8 mouse cellular contexts compared by ENCODE assay signal in genomic region chr5:136622721-136623542, GRCm38 (mm10). TPM values are rescaled to one million over a fixed set of nuclear protein-coding genes. Genes with fewer than 3 reads are reported as not detected.
DNase-seq lines count a peak whose midpoint lies in the region; ATAC-seq and TF ChIP-seq lines count a peak whose summit lies in the region.

No protein-coding gene starts in this region.

- no peak for TF ChIP-seq POLR2A in bone marrow macrophage, adult 2 months (IDR thresholded peaks at IDR 0.05; ENCODE audit: borderline replicate concordance, low read depth, low read length)
- no peak for TF ChIP-seq POLR2A in embryonic fibroblast, embryonic 13.5 days (IDR thresholded peaks at IDR 0.05; ENCODE audit: low read depth, low read length)

- H3K9ac ChIP-seq in heart, embryonic 12.5 days, result peak overlapping the region; percentile 66
- peak overlapping the region; percentile 56 for H3K9ac ChIP-seq in kidney, embryonic 16.5 days (replicated peaks; ENCODE audit: low read length)
- H3K9ac ChIP-seq in liver, embryonic 13.5 days, result peak overlapping the region; percentile 51
- H3K9ac ChIP-seq in stomach, embryonic 14.5 days (replicated peaks; ENCODE audit: low read depth, low read length), result no peak overlapping the region

- H3K4me2 ChIP-seq in heart, embryonic 12.5 days, result peak overlapping the region; percentile 90
- peak overlapping the region; percentile 90 for H3K4me2 ChIP-seq in kidney, embryonic 16.5 days (replicated peaks; ENCODE audit: low read depth, low read length)
- H3K4me2 ChIP-seq in liver, embryonic 13.5 days, result peak overlapping the region; percentile 74
- H3K4me2 ChIP-seq in stomach, embryonic 14.5 days (replicated peaks; ENCODE audit: low read depth, low read length), result peak overlapping the region; percentile 79

- peak; percentile 95 for TF ChIP-seq CTCF in bone marrow macrophage, adult 2 months (IDR thresholded peaks at IDR 0.05; ENCODE audit: low read depth, low read length)
- TF ChIP-seq CTCF in embryonic fibroblast, embryonic 13.5 days (IDR thresholded peaks at IDR 0.05; ENCODE audit: borderline replicate concordance, insufficient read depth, low read length), result peak; percentile 68

- H3K4me1 ChIP-seq in bone marrow macrophage, adult 2 months (ENCODE audit: control insufficient read depth, insufficient read depth, low read length), result peaks cover 3% of the 10 kb centered on the region
- H3K4me1 ChIP-seq in embryonic fibroblast, embryonic 13.5 days (ENCODE audit: control insufficient read depth, insufficient read depth, low read length), result peaks cover 6% of the 10 kb centered on the region; the same call in 1 of the 2 replicates
- peaks cover 24% of the 10 kb centered on the region for H3K4me1 ChIP-seq in heart, embryonic 12.5 days (replicated peaks)
- H3K4me1 ChIP-seq in kidney, embryonic 16.5 days (ENCODE audit: insufficient read depth, low read length), result peaks cover 21% of the 10 kb centered on the region
- H3K4me1 ChIP-seq in liver, embryonic 13.5 days (replicated peaks), result peaks cover 52% of the 10 kb centered on the region
- H3K4me1 ChIP-seq in stomach, embryonic 14.5 days (ENCODE audit: control insufficient read depth, insufficient read depth, low read length), result peaks cover 15% of the 10 kb centered on the region

- peak overlapping the region; percentile 68 for H3K4me3 ChIP-seq in bone marrow macrophage, adult 2 months (ENCODE audit: insufficient read depth, low read length)
- peak overlapping the region; percentile 19 for H3K4me3 ChIP-seq in embryonic fibroblast, embryonic 13.5 days (ENCODE audit: insufficient read depth, low read length)
- H3K4me3 ChIP-seq in heart, embryonic 12.5 days, result peak overlapping the region; percentile 55
- peak overlapping the region; percentile 51 for H3K4me3 ChIP-seq in kidney, embryonic 16.5 days (ENCODE audit: low read length)
- H3K4me3 ChIP-seq in liver, embryonic 13.5 days (replicated peaks), result peak overlapping the region; percentile 57
- peak overlapping the region; percentile 35 for H3K4me3 ChIP-seq in stomach, embryonic 14.5 days (ENCODE audit: low read depth, low read length)

- 2% methylated on average over 43 of the region's 43 CpGs for WGBS in heart, embryonic 12.5 days
- 3% methylated on average over 43 of the region's 43 CpGs for WGBS in kidney, embryonic 16.5 days
- 5% methylated on average over 43 of the region's 43 CpGs for WGBS in liver, embryonic 13.5 days (ENCODE audit: insufficient replicate concordance)
- WGBS in stomach, embryonic 14.5 days, result 4% methylated on average over 43 of the region's 43 CpGs

- peak; percentile 79 to 81 for DNase-seq in B cell, adult 2 months
- DNase-seq in liver, embryonic 13.5 days, result peak; percentile 70
- DNase-seq in natural killer cell, adult 2 months (ENCODE audit: low spot score in 2 of 2), result peak; percentile 53 to 72

- H3K27me3 ChIP-seq in heart, embryonic 12.5 days (replicated peaks), result peaks cover 38% of the 10 kb centered on the region
- H3K27me3 ChIP-seq in kidney, embryonic 16.5 days (ENCODE audit: insufficient read depth, low read length), result no peaks in the 10 kb centered on the region
- H3K27me3 ChIP-seq in liver, embryonic 13.5 days, result peaks cover 28% of the 10 kb centered on the region
- no peaks in the 10 kb centered on the region for H3K27me3 ChIP-seq in stomach, embryonic 14.5 days (ENCODE audit: control insufficient read depth, insufficient read depth, low read length)

- no peaks in the 10 kb centered on the region for H3K36me3 ChIP-seq in heart, embryonic 12.5 days
- no peaks in the 10 kb centered on the region for H3K36me3 ChIP-seq in kidney, embryonic 16.5 days (ENCODE audit: insufficient read depth, low read length)
- no peaks in the 10 kb centered on the region for H3K36me3 ChIP-seq in liver, embryonic 13.5 days
- H3K36me3 ChIP-seq in stomach, embryonic 14.5 days (ENCODE audit: control insufficient read depth, insufficient read depth, low read length), result no peaks in the 10 kb centered on the region

- no peak overlapping the region for H3K27ac ChIP-seq in bone marrow macrophage, adult 2 months (ENCODE audit: insufficient read depth, low read depth, low read length)
- no peak overlapping the region for H3K27ac ChIP-seq in embryonic fibroblast, embryonic 13.5 days (ENCODE audit: insufficient read depth, low read length)
- H3K27ac ChIP-seq in heart, embryonic 12.5 days (ENCODE audit: poor library complexity, severe bottlenecking), result no peak overlapping the region
- H3K27ac ChIP-seq in kidney, embryonic 16.5 days (ENCODE audit: low read length), result no peak overlapping the region
- H3K27ac ChIP-seq in liver, embryonic 13.5 days, result no peak overlapping the region
- no peak overlapping the region for H3K27ac ChIP-seq in stomach, embryonic 14.5 days (ENCODE audit: low read length)

- H3K9me3 ChIP-seq in heart, embryonic 12.5 days (replicated peaks), result no peaks in the 10 kb centered on the region
- no peaks in the 10 kb centered on the region for H3K9me3 ChIP-seq in kidney, embryonic 16.5 days (ENCODE audit: low read length)
- no peaks in the 10 kb centered on the region for H3K9me3 ChIP-seq in liver, embryonic 13.5 days (replicated peaks)
- no peaks in the 10 kb centered on the region for H3K9me3 ChIP-seq in stomach, embryonic 14.5 days (ENCODE audit: control insufficient read depth, low read depth, low read length)

- ATAC-seq in heart, embryonic 12.5 days (ENCODE audit: insufficient number of reproducible peaks, low FRiP score), result no peak
- peak; percentile 24; the same call in 1 of the 2 replicates for ATAC-seq in kidney, embryonic 16.5 days (ENCODE audit: low FRiP score, low TSS enrichment)
- ATAC-seq in liver, embryonic 13.5 days (ENCODE audit: low read depth), result peak; percentile 90
- ATAC-seq in stomach, embryonic 14.5 days (ENCODE audit: insufficient number of reproducible peaks, insufficient read depth, low FRiP score, low read depth), result peak; percentile 56; the same call in 1 of the 2 replicates

RNA-seq across cellular contexts. Expression of gene Cux1, which starts 55.6 kb away (rescaled TPM):
- polyA plus RNA-seq in bone marrow macrophage, adult 2 months (2012; ENCODE audit: insufficient read depth, insufficient read length, missing spikeins), result 130 and 149 TPM in 2 replicates
- 48.4 and 80.9 TPM in 2 replicates for polyA plus RNA-seq in embryonic fibroblast, embryonic 13.5 days (2011; ENCODE audit: insufficient read length, low read depth, missing spikeins)
- 81.0 and 85.4 TPM in 2 replicates for polyA plus RNA-seq in heart, embryonic 12.5 days (2016; fragmentation: Nextera tagmentation; extraction: Ambion mirVana)
- 110 and 123 TPM in 2 replicates for polyA plus RNA-seq in kidney, embryonic 16.5 days (2015; fragmentation: Nextera tagmentation; extraction: Ambion mirVana)
- 16.6 and 20.5 TPM in 2 replicates for polyA plus RNA-seq in liver, embryonic 13.5 days (2015; fragmentation: Nextera tagmentation; extraction: Ambion mirVana)
- 92.8 and 93.1 TPM in 2 replicates for polyA plus RNA-seq in stomach, embryonic 14.5 days (2014; fragmentation: Nextera tagmentation; extraction: Ambion mirVana)
